Mouse (Mus musculus): Measurements from ENCODE around the gene Adamtsl5.
"Not testable (repeated sequence)": the region's sequence is repeated elsewhere in the genome, so short reads cannot be mapped to it uniquely, and the experiment has no call there.

Gene Adamtsl5

GRCm38 (mm10) chr10:80371411-80371966, 23.3 kb upstream of the Adamtsl5 start:
- peak; percentile 71 to 80 for DNase-seq

GRCm38 (mm10) chr10:80369995-80370747, 22.0 kb upstream of the Adamtsl5 start:
- no peak for DNase-seq

DNA sequence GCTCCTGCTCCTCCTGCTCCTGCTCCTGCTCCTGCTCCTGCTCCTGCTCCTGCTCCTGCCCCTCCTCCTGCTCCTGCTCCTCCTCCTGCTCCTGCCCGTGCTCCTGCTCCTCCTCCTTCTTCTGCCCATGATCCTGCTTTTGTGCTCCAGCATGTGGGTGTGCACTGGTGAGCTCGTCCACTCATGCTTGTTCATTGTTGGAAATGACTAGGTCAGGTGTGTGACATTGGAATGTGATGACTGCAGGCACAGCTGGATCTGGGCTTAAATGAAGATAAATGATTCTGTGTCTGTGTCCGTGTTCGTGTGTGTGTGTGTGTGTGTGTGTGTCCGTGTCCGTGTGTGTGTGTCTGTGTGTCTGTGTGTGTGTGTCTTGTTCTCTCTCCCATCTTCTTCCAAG, 20.2 kb upstream of the Adamtsl5 start:
- DNase-seq, result no peak

DNA sequence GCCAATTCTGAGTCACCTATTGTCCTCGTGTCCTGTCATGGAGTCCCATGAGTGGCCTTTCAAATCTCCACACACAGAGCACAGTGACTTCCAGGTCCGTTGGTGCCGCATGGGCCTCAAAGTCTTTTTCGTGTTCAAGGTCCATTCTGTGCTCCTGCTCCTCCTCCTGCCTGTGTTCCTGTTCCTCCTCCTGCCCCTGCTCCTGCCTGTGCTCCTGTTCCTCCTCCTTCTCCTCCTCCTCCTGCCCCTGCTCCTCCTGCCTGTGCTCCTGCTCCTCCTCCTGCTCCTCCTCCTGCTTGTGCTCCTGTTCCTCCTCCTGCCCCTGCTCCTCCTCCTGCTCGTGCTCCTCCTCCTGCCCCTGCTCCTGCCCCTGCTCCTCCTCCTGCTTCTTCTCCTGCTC, 19.7 kb upstream of the Adamtsl5 start:
- DNase-seq, result no peak

DNA sequence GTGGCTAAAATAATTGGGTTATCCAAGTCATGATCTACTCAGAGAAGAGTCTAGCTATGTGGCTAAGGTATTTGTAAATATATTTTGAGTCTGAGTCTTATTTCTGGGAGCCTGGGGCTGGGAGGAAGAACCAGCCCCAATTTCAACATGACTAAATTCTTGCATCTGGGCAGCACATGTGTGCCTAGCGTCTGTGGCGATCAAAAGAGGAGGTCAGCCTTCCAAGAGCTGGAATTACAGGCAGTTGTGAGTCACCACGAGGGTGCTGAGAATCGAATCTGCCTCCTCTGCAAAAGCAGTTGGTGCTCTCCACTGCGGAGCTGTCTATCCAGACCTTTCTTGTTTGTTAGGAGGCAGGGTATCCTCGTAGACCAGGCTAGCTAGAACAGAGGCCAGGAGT, 17.5 kb upstream of the Adamtsl5 start:
- DNase-seq, result no peak

- DNase-seq, result no peak
Measured at GRCm38 (mm10) chr10:80363734-80364133, 15.5 kb upstream of the Adamtsl5 start.

DNA sequence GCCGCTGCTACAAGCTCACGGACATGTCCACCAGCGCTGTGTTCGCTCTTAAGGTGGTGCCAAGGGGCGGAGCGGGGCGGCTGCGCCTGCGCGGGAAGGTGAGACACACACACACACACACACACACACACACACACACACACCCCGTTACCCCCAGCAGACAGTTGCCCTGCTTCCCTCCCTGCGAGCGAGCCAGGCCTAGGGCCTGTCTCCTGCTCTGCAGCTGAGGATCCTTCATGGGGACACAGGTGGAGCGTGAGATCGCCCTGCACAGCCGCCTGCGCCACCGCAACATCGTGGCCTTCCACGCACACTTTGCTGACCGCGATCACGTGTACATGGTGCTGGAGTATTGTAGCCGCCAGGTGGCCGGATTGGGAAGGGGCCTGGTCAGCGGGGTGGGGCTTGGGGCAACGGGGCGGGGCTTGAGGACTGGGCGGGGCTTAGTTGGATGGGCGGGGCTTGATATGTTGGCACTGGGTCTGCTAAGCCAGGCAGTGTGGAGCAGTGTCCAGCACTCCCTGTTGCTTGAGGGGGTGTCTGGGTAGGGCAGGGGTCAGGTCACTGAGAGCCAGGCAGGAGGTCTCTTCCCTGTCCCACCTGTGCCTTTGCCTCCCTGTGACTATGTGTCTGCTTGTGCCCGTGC, 9.9 kb upstream of the Adamtsl5 start:
- peak; percentile 73 to 83 for DNase-seq

DNA sequence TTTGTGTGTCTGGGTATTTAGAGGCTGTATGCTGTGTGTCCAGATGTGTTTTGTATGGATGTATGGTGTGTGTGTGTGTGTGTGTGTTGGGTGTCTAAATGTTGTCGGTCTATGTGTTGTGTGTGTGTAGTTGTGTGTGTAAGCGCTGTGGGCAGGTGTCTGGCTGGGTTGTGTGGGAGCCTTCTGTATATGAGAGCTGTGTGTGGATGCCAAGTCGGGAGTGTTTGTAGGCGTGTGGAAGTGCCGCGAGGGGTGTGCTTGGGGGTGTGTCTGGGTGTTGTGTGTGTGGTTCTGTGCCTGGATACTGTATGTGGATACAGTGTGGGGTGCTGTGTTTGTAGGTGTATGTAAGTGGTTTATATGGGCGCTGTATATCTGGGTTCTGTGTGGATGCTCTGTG, 9.1 kb upstream of the Adamtsl5 start:
- no peak for DNase-seq

GRCm38 (mm10) chr10:80356737-80357136, 8.5 kb upstream of the Adamtsl5 start:
- no peak for DNase-seq

- peak; percentile 81 to 83 for DNase-seq
Measured at GRCm38 (mm10) chr10:80356001-80356682, 7.9 kb upstream of the Adamtsl5 start, which contains the start of gene Plk5. Gene Plk5 (plus strand): TSS chr10:80356459.

DNA sequence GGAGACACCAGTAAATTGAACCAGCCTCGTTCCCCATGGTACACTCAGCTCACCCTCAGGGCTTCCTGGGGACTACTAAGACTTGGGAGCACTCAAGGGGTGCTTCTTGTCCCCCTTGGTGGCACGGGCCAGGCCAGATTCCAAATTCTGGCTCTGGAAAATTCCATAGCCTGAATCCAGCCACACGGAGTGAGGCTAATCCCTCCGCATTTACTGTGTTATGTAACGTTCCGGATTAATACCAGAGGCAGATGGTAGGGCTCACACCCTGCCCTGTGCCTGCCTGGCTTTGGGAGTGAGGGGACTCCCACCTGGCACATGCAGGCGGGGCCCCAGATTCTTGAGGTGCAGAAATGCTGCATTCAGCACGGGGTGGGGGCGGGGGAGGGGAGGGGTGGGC, 7.2 kb upstream of the Adamtsl5 start:
- peak; percentile 72 to 77 for DNase-seq

- DNase-seq, result no peak
Measured at GRCm38 (mm10) chr10:80352727-80353126, 4.5 kb upstream of the Adamtsl5 start.

DNA sequence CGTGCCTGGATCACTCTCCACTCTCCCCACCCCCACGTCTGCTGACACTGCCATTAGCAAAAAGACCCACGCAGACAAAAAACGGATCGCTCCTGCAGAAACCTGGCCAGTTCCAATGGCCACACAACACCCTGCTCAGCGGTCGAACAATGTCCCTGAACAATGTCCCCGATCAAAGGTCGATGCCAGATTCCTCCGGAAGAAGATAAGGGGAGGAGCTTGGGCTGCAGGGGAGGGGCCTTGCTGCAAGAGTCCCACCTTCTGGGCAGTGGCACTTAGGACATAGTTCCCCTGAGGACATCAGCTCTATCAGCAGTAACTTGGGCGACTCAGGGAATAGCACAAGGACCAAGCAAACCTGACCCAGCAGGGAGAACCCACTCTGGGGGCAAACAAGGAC, 3.7 kb upstream of the Adamtsl5 start:
- no peak for DNase-seq

DNA sequence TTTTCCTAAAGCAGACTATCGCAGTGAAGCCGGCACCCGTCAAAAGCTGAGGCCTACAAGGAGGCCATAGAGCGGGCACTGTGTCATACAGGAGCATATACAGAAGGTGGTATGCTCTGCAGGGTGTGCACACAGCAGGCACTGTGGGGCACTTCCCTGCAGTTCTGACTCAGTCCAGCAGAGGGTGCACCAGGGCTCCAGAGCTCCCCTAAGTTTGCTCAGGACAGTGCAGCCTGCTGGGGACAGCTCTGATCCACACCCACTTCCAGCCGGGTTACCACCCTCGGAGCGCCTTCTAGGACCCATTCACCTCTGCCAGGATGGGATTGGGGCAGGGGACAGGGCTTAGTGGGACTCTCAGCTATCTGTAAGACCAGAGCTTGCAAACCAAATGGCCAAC, 2.1 kb upstream of the Adamtsl5 start:
- DNase-seq, result peak; percentile 90 to 93

- no peak for DNase-seq
Measured at GRCm38 (mm10) chr10:80348981-80349380, 769 bp upstream of the Adamtsl5 start.

DNA sequence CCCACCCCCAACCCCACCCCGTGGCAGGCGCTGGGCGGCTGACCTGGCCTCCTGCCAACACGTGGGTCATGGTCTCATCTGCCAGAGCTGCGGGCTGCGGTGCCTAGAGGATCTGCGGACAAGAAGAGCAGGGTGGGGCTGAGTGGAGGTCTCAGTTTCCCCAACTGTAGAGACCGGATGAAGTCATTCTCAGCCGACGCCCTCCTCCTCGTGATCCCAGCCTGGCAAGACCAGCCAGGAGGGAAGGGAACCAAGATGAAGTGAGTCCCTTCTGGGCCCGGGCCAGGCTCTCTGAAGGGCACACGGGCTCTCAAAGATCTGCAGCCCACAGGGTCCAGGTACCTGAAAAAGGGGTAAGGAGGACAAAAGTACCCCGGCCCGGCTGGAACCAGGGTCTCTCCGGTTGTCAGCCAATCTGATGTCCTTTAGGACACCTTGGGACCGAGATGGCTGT, 671 bp downstream of the Adamtsl5 start:
- no peak for DNase-seq

DNA sequence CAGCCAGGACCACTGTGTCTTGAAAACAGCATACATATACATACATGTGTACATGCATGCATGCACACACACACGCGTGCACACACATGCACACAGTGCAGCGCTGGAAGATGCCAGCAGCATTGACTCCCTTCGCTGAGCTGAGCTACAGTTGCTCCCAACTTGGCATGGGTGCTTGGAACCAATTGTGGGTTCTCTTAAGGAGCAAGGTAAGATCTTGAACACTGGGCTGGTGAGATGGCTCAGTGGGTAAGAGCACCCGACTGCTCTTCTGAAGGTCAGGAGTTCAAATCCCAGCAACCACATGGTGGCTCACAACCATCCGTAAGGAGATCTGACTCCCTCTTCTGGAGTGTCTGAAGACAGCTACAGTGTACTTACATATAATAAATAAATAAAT, 2.3 kb downstream of the Adamtsl5 start:
- not testable (repeated sequence) for DNase-seq

- DNase-seq, result no peak
Measured at GRCm38 (mm10) chr10:80345122-80345521, 3.1 kb downstream of the Adamtsl5 start.

DNA sequence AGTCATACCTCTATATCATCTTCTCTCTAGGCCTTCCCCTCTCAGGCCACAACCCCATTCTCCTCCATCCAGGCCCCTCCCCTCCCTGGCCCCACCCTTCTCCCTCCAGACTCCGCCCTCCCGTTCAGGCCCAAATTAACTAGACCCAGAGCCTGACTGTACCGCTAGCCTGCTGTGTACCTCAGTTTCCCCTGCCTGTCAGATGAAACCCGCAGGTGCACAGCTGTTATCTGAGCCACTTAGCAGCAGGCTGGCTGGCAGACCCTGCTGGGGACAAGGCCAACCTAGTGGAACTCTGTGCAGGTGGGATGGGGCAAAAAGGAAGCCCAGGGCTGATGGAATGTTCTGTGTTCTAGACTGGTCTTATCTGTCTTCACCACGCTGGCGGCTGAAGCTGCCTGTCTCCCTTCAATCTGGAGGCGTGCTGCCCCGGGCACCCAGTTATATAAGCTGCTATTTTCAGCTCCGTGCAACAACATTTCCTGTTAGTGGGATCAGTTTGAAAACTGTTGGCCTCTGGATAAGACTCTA, 4.0 kb downstream of the Adamtsl5 start:
- DNase-seq, result no peak

GRCm38 (mm10) chr10:80343425-80343895, 4.8 kb downstream of the Adamtsl5 start:
- no peak for DNase-seq

- no peak for DNase-seq
Measured at GRCm38 (mm10) chr10:80342749-80343424, 5.3 kb downstream of the Adamtsl5 start.

GRCm38 (mm10) chr10:80342305-80342748, 5.9 kb downstream of the Adamtsl5 start:
- no peak for DNase-seq
